Mouse (Mus musculus) fat pad, adult 2 months (tissue): ENCODE measurements around the gene Eva1c.

Experiments
- DNase-seq: peaks from one replicate; pipeline ENCODE4 v3.0.0-alpha.2; 2011; ENCODE audit warnings: low read depth, low spot score; ENCODE audit errors: extremely low read depth

The Eva1c gene

DNA sequence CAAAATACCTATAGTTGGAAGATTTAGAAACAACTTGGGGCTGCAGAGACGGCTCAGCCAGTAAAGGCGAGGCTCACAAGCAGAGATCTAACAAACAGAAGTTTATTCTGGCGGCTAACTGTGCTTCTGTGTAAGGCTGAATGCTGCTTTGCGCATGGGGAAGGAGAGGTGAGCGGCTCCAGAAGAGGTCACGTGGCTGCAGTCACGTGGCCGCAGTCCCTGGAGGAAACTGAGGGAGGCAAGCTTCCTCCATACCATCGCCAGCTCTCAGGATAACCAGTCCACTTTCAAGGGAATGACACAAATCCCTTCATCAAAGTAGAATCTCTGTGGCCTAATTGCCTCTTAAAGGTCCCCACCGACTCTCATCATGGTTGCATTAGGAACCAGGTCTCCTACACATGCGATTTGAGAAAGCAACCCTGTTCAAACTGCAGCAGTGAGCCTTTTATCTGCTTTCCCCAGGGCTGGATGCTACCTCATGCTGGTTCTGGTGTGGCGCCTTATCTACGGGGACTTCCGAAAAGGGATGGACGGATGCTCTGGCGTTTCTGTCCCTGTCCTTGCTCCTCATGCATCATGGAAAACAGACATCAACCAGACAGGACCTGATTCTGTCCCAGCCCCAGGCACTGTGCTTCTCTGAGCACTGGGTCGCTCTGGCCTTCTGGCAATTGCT lies 84.5 kb downstream of the Eva1c start:
- no peak for DNase-seq

DNA sequence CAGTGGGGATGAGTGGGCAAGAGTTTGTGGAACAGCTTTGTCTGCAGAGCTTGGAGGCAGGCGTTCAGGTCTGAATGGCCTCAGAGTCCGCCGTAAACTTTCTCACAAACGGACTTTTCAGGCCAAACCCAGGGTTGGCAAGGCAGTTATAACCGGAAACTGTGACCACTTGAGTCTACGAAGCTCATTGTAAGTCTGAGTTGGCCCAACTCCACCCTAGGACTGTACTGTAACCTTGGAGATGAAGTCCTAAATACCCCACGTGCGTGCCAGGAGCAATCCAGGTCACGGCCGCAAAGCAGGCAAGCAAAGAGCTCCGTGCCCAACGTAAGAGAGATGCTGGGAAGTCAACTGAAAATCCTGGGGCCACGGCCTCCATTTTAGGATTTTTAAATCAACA lies 85.2 kb downstream of the Eva1c start:
- no peak for DNase-seq

DNA sequence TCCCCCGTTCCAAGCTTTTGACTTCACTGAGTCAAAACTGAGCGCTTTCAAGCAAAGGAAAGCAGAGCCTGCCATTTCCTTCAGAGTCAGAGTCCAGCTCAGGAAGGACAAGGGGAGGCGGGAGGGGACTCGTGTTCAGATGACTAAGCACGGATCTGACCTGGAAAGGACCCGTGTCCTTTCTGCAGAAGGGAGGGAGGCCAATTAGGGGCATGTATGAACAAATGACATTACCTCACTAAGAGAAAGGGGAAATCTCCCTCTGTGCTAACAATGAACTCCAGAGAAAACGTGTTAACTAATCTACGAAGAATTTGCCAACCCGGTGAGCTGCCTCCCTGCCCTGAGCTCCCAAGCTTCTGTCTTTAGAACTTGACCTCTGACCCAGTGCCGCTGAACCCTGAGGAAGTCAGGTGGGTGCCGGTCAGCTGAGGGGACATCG lies 89.5 kb downstream of the Eva1c start:
- no peak for DNase-seq

DNA sequence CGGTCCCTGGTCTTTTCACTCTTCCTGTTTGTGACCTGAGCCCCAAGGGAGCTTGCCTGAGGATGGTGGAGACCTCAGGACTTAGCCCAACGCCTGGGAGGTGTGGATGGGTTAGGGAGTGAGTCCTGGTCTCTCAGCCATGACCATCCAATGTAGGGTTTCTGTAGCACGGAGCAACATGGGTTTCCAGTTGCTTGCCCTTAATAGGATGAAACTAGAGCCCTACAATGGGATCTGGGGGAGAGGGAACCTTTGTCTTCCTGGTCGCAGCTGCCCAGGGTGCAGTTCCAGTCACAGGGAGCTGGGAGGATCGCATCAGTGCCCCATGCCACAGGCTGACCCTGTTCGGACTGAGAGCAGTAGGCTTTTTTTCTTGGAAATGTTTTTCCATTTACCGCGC lies 90.6 kb downstream of the Eva1c start:
- DNase-seq = no peak

DNA sequence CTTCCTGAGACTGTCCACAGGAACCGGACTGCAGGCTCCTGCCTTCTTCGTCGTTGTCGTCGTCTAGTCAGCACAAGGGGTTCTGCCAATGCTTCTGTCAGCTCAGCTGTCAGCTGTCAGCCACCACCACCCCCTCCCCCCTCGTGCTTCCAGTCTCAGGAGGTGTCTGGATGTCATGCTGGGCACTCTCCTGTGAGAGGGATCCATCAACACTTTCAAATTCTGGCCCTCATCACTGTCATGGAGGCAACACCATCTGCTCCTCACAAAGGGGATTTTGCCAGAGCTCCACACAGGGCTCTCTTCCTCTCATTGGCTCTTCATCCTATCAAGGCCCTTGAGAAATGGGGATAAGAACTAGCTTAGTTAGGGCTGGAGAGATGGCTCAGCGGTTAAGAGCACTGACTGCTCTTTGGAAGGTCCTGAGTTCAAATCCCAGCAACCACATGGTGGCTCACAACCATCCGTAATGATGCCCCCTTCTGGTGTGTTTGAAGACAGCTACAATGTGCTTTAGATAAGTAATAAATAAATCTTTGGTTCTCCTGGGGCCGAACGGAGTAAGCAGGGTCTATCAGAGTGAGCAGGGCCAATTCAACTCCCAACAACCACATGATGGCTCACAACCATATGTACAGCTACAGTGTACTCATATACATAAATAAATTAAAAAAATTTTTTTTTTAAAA lies 95.1 kb downstream of the Eva1c start:
- DNase-seq = no peak

DNA sequence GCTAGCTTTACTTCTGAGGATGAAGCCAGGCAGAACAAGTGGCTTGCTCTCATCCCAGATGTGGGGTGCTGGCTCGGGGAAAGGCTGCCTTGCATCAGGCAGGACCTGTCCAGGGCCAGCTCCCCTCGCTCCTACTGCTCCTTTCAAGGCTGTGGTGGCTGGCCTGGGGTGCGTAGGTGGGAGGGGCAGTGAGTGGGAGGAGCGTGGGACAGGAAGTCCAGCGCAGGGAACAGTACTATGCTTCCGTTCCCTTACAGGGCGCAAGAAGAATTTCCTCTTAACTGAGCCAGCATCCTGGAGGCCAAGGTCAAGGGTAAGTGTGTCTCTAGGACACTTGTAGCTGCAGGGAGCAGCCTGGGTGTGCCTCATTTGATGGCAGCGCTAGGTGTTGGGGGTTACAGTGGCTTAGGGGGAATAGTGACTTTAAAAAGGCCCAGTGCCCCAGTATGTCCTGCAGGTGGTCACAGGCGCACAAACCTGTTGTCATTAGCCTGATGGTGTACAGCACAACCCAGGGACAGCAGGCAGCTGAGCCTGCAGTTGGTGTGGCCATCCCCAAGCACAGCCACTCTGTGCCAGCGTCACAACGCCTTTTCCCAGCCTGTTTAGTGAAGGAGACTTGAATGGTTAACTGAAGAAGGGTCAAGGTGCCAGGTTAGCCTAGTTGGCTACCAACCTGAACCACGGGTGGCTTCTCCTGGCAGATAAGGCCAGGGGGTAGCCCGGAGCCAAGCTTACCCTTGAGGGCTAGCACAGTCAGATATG lies 98.3 kb downstream of the Eva1c start:
- no peak for DNase-seq

DNA sequence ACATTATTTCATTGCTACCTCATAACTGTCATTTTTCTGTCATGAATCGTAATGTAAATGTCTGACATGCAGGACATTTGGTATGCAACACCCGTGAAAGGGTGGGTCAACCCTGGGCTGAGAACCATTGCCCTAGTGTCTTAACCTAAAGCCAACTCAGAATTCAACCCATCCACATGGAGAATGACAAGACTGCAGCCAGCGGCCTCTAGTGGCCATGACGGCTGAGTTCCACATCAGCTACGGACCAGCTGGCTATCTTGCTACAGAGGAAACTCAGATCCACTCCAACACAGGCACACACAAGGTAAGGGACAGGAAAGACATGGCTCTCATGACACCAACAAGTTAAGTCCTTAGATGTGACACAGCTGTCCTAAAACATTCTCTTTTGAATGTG lies 98.9 kb downstream of the Eva1c start:
- DNase-seq = no peak

DNA sequence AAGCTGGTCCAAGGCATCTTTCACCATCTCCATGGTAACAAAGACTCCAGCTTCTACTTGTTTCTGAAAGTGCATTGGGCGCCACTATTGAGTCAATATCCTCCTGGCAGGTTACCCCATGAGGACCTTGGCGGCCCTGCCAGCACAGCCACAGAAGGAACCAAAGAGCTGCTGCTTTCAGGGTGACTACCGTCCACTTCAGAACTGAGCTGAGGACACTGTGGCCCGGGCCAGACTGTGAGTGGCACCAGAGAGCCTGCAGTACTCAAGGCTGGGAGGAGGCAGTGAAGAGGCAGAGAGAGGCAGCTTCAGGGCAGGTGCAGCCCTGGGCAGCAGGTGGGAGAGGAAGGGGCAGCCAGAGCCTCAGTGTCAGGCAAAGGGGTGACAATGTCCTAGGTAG lies 100.9 kb downstream of the Eva1c start:
- no peak for DNase-seq

DNA sequence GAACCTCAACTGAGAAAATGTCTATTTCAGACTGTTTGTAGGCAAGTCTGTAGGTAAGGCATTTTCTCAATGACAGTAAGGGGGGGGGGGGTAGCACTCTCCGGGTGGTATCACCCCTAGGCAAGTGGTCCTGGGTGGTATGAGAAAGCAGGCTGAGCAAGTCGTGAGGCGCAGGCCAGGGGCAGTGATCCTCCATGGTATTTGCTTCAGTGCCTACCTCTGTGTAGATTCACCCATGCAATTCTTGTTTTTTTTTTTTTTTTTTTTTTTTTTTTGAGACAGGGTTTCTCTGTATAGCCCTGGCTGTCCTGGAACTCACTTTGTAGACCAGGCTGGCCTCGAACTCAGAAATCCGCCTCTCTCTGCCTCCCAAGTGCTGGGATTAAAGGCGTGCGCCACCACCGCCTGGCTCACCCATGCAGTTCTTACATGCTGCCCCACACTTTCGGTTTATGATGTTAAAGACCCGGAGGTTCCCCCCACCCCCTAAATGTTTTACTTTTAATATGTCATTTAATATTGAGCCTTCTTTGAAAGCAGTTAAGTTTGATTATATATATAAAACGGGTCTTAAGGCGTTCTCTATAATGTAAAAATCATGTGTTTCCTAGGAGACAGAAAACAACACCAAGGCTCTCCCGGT lies 107.1 kb downstream of the Eva1c start:
- no peak for DNase-seq

DNA sequence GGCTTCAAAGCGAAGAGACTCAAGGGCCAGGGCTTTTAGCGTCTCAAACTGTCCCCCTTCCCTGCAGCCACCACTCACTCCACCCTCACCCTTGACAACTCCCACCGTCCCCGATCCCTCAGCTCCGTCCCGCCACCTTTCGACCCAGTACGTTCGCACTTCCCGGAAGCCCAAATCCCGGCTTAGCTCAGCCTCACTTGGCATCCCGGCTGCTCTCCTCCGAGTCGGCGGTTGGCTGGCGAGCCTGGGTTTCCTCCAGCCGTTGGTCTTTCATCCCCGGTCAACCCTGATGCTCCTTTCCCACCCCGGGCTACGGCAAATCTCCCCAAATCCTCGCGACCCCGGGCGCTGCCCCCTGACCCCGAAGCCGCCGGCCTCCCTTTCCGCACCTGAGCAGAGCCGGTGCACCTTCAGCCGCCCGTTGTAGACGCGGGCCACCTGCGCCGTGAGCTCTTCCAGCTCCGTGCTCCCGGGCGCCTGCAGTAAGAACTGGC lies 107.7 kb downstream of the Eva1c start:
- no peak for DNase-seq

DNA sequence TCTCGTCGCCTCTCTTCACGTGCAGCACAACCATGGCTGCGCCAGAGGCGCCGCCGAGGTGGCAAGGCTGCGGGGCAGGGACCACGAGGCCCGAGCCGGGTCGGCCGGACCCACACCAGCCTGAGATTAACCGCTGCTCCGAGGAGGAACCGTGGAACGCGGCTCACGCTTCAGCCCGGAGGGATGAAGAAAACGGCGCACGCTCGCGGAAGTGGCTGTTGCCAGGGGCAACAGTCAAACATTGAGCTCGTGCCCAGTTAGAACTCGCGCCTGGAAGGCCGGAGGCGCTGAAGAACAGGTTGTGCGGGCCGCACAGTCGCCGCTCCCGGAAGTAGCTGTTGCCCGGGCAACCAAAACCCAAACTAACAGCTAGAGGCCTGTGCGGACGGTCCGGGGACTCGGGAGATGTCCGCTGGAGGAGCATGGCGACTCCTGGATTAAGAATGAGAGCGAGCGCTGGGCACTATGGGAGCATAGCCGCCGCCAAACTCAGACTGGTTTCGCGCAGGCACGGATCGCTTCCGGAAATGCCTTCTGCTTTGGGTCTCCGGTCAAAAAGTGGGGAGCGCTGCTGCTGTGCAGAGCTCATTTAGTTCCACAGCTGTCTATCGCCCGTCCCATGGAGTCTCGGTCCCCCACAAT lies 108.3 kb downstream of the Eva1c start, which contains the start of gene Cfap298:
Gene Cfap298, minus strand, starts transcription at position 428 of the 642 bp plus-strand sequence.
- DNase-seq = peak; percentile 37

DNA sequence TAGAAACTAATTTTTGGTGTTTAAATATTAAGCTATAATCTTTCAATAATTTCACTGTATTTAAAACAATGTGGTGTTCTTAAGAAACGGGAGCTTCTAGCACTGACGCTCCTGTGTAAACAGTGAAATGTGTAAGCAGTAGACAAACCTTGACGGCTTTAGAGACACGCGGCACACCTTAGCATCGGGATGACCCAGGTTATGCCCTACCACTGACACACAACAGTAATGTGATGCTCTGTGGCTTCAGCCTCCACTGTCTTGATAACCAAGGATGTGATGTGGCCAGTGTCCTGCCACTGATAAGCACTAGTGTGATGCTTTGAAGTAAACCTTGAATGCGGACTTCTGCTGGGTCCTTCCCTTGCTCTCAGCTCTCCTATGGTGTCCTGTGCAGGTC lies 114.7 kb downstream of the Eva1c start:
- DNase-seq = no peak

DNA sequence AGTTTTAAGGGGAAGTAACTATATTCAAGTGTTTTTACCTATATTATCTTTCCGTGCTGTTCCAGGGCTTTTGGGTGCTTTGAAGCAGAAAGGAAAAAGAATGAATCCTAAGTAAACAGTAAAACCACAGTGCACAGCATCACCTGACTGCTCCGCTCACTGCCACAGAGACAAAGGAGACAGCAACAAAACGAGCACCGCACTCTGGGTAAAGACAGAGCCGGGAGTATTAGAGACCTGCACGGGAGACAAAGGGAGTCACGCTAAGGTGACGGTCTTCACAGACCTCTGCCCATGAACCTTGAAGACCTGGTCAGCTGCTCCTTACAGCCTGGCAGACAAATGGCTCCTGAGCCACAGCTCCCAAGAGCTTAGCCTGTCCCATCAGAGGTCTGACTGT lies 120.5 kb downstream of the Eva1c start:
- DNase-seq = no peak

DNA sequence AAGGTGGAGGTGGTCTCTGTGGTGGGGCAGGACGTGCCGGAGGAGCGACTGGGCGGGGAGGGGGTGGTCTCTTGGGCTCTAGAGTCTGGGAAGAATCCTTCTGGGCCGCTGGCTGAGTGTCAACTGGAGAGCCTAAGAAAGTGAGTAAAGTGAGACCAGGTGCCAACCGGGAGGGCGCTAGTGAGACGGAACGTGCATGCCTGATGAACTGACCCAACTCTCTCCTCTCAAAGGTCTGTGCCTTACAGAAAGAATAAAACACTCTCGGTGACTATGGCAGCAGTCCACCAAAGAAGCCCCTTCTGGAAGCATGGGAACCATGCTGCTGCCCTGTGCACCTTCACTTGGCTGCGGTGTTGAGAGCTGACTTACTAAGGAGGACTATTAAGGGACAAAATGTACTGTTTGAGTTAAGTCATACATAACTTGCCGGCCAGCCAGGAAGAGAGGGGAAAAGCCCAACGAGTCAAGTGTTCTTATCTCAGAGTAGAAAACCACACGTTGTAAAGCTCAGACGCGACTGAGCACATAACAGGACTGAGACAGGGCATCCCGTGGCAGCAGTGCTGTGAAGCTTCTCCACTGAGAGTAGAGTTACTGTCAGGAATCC lies 123.9 kb downstream of the Eva1c start:
- DNase-seq = no peak

DNA sequence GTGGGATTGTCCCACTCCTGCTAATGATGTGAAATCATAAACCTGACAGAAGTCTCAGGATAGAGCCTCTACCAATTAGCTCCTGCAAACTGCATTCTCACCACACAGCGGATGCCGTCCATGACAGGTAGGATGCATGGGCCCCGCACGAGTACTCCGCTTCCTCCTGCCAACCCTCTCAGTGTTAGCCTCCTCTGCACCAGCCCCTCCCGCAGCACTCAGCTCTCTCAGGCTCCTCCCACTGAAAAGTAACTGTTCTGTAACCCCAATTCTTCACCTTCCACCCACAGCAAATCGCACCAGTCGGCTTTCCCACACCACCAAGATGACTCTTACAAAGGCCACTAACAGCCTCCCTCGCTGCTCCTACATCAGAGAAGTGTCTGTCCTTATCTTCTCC lies 126.6 kb downstream of the Eva1c start:
- no peak for DNase-seq

DNA sequence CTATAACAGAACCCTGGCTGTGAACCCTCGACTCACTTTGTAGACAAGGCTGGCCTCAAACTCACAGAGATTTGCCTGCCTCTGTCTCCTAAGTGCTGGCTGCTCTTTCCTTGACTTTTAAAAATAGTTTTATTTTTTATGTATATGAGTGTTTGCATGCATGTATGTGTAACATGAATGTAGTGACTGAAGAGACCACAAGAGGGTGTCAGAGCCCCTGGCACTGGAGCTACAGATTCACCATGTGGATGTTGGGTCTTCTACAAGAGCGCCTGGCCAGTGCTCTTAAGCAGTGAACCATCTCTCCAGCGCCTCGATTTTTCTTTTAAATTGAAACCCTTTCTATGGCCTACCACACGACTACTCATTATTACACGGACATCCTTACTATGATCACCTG lies 127.3 kb downstream of the Eva1c start:
- no peak for DNase-seq
